Comparison of ENCODE assay signal across 8 mouse cellular contexts in genomic region chr2:29716691-29717090, GRCm38 (mm10). TPM values are rescaled to one million over a fixed set of nuclear protein-coding genes. Genes with fewer than 3 reads are reported as not detected.
A peak's percentile ranks its signal among the peaks of the same experiment; 100 is the strongest.
DNase-seq lines count a peak whose midpoint lies in the region; ATAC-seq lines count a peak whose summit lies in the region.

No protein-coding gene starts in this region.

- H3K4me3 ChIP-seq in forebrain, embryonic 10.5 days, result no peak overlapping the region
- no peak overlapping the region for H3K4me3 ChIP-seq in forebrain, embryonic 13.5 days
- no peak overlapping the region for H3K4me3 ChIP-seq in embryonic facial prominence, embryonic 15.5 days (replicated peaks)
- H3K4me3 ChIP-seq in intestine, embryonic 15.5 days (replicated peaks), result no peak overlapping the region
- H3K4me3 ChIP-seq in stomach, embryonic 15.5 days (replicated peaks), result no peak overlapping the region

- H3K27me3 ChIP-seq in forebrain, embryonic 10.5 days (ENCODE audit: poor library complexity, severe bottlenecking), result no peaks in the 10 kb centered on the region
- H3K27me3 ChIP-seq in forebrain, embryonic 13.5 days, result no peaks in the 10 kb centered on the region
- no peaks in the 10 kb centered on the region for H3K27me3 ChIP-seq in embryonic facial prominence, embryonic 15.5 days
- no peaks in the 10 kb centered on the region for H3K27me3 ChIP-seq in intestine, embryonic 15.5 days (replicated peaks)
- no peaks in the 10 kb centered on the region for H3K27me3 ChIP-seq in stomach, embryonic 15.5 days (replicated peaks)

- H3K36me3 ChIP-seq in forebrain, embryonic 10.5 days (replicated peaks), result peaks cover 95% of the 10 kb centered on the region
- peaks cover 84% of the 10 kb centered on the region for H3K36me3 ChIP-seq in forebrain, embryonic 13.5 days (ENCODE audit: poor library complexity, severe bottlenecking)
- H3K36me3 ChIP-seq in embryonic facial prominence, embryonic 15.5 days, result peaks cover 52% of the 10 kb centered on the region
- H3K36me3 ChIP-seq in intestine, embryonic 15.5 days, result peaks cover 12% of the 10 kb centered on the region; the same call in 1 of the 2 replicates
- peaks cover 23% of the 10 kb centered on the region for H3K36me3 ChIP-seq in stomach, embryonic 15.5 days

- WGBS in forebrain, embryonic 10.5 days, result 20% methylated on average over 6 of the region's 6 CpGs
- 20% methylated on average over 6 of the region's 6 CpGs for WGBS in forebrain, embryonic 13.5 days
- WGBS in embryonic facial prominence, embryonic 15.5 days, result 12% methylated on average over 6 of the region's 6 CpGs
- WGBS in intestine, embryonic 15.5 days, result 12% methylated on average over 6 of the region's 6 CpGs
- 16% methylated on average over 6 of the region's 6 CpGs for WGBS in stomach, embryonic 15.5 days

- peaks cover 20% of the 10 kb centered on the region for H3K4me1 ChIP-seq in forebrain, embryonic 10.5 days
- peaks cover 8% of the 10 kb centered on the region for H3K4me1 ChIP-seq in forebrain, embryonic 13.5 days
- peaks cover 24% of the 10 kb centered on the region for H3K4me1 ChIP-seq in embryonic facial prominence, embryonic 15.5 days
- peaks cover 14% of the 10 kb centered on the region; the same call in 1 of the 2 replicates for H3K4me1 ChIP-seq in intestine, embryonic 15.5 days (replicated peaks)
- peaks cover 15% of the 10 kb centered on the region for H3K4me1 ChIP-seq in stomach, embryonic 15.5 days

- H3K9me3 ChIP-seq in forebrain, embryonic 10.5 days, result no peaks in the 10 kb centered on the region
- no peaks in the 10 kb centered on the region for H3K9me3 ChIP-seq in forebrain, embryonic 13.5 days (replicated peaks)
- no peaks in the 10 kb centered on the region for H3K9me3 ChIP-seq in embryonic facial prominence, embryonic 15.5 days (replicated peaks)
- H3K9me3 ChIP-seq in intestine, embryonic 15.5 days, result no peaks in the 10 kb centered on the region
- H3K9me3 ChIP-seq in stomach, embryonic 15.5 days, result no peaks in the 10 kb centered on the region

- H3K27ac ChIP-seq in forebrain, embryonic 10.5 days, result peak overlapping the region; percentile 63
- no peak overlapping the region; the same call in 1 of the 2 replicates for H3K27ac ChIP-seq in forebrain, embryonic 13.5 days
- peak overlapping the region; percentile 74 for H3K27ac ChIP-seq in embryonic facial prominence, embryonic 15.5 days (replicated peaks)
- H3K27ac ChIP-seq in intestine, embryonic 15.5 days, result peak overlapping the region; percentile 75
- H3K27ac ChIP-seq in stomach, embryonic 15.5 days, result peak overlapping the region; percentile 85

- peak; percentile 51 for DNase-seq in forebrain, embryonic 10.5 days (ENCODE audit: extremely low spot score, low spot score)
- peak; percentile 85 to 89 for DNase-seq in lung, adult 18-20 months
- no peak for DNase-seq in cerebellum, postnatal 25 days
- no peak for DNase-seq in urinary bladder, adult 2 months (ENCODE audit: low spot score)

- H3K9ac ChIP-seq in forebrain, embryonic 13.5 days, result no peak overlapping the region
- H3K9ac ChIP-seq in embryonic facial prominence, embryonic 15.5 days, result no peak overlapping the region
- no peak overlapping the region for H3K9ac ChIP-seq in intestine, embryonic 15.5 days
- H3K9ac ChIP-seq in stomach, embryonic 15.5 days, result no peak overlapping the region

- no peak overlapping the region for H3K4me2 ChIP-seq in forebrain, embryonic 13.5 days
- peak overlapping the region; percentile 27; the same call in 1 of the 2 replicates for H3K4me2 ChIP-seq in embryonic facial prominence, embryonic 15.5 days (replicated peaks)
- no peak overlapping the region for H3K4me2 ChIP-seq in intestine, embryonic 15.5 days (replicated peaks)
- H3K4me2 ChIP-seq in stomach, embryonic 15.5 days, result no peak overlapping the region

- ATAC-seq in forebrain, embryonic 13.5 days, result no peak
- ATAC-seq in embryonic facial prominence, embryonic 15.5 days (ENCODE audit: insufficient number of reproducible peaks, low FRiP score, low TSS enrichment, low read depth), result peak; percentile 87
- ATAC-seq in intestine, embryonic 15.5 days, result peak; percentile 92
- ATAC-seq in stomach, embryonic 15.5 days (ENCODE audit: insufficient read depth, low FRiP score, low read depth), result peak; percentile 82

RNA-seq across cellular contexts. Expression of gene Gm13420, which starts 34.8 kb away (rescaled TPM):
- polyA plus RNA-seq in forebrain, embryonic 10.5 days (2016; fragmentation: Nextera tagmentation; extraction: Ambion mirVana), result not detected in 2 replicates
- polyA plus RNA-seq in forebrain, embryonic 13.5 days (2015; fragmentation: Nextera tagmentation; extraction: Ambion mirVana), result not detected in 2 replicates
- polyA plus RNA-seq in embryonic facial prominence, embryonic 15.5 days (2015; fragmentation: Nextera tagmentation; extraction: Ambion mirVana), result not detected in 2 replicates
- 0.43 and 1.3 TPM in 2 replicates for polyA plus RNA-seq in intestine, embryonic 15.5 days (2015; fragmentation: Nextera tagmentation; extraction: Ambion mirVana)
- 2.4 and 2.9 TPM in 2 replicates for polyA plus RNA-seq in stomach, embryonic 15.5 days (2015; fragmentation: Nextera tagmentation; extraction: Ambion mirVana)
- polyA plus RNA-seq in urinary bladder, adult 2 months (2012; rRNA removed), result not detected in 2 replicates

RNA-seq across cellular contexts. Expression of gene Gm13547, which starts 42.4 kb away (rescaled TPM):
- polyA plus RNA-seq in forebrain, embryonic 10.5 days (2016; fragmentation: Nextera tagmentation; extraction: Ambion mirVana), result not detected in 2 replicates
- polyA plus RNA-seq in forebrain, embryonic 13.5 days (2015; fragmentation: Nextera tagmentation; extraction: Ambion mirVana), result 0.72 TPM in 1 of 2 replicates, not detected in the other
- polyA plus RNA-seq in embryonic facial prominence, embryonic 15.5 days (2015; fragmentation: Nextera tagmentation; extraction: Ambion mirVana), result not detected in 2 replicates
- polyA plus RNA-seq in intestine, embryonic 15.5 days (2015; fragmentation: Nextera tagmentation; extraction: Ambion mirVana), result 0.33 and 0.95 TPM in 2 replicates
- not detected in 2 replicates for polyA plus RNA-seq in stomach, embryonic 15.5 days (2015; fragmentation: Nextera tagmentation; extraction: Ambion mirVana)
- polyA plus RNA-seq in urinary bladder, adult 2 months (2012; rRNA removed), result not detected in 2 replicates

Comparison
In these comparisons a context has a peak if more than half of its experiments do, and no peak if none do; other contexts are left out.
1. DNase-seq: peak in forebrain, embryonic 10.5 days (single experiment) and lung, adult 18-20 months (2 of 2); none in cerebellum, postnatal 25 days (0 of 2) and urinary bladder, adult 2 months (single experiment).